Mouse (Mus musculus): ENCODE results near the gene Snrpd2. TPM values are rescaled to one million over a fixed set of nuclear protein-coding genes. Genes with fewer than 3 reads are reported as not detected.

Gene Snrpd2
- polyA plus RNA-seq, 1 experiment from 2014 or later, result 144 TPM

DNA sequence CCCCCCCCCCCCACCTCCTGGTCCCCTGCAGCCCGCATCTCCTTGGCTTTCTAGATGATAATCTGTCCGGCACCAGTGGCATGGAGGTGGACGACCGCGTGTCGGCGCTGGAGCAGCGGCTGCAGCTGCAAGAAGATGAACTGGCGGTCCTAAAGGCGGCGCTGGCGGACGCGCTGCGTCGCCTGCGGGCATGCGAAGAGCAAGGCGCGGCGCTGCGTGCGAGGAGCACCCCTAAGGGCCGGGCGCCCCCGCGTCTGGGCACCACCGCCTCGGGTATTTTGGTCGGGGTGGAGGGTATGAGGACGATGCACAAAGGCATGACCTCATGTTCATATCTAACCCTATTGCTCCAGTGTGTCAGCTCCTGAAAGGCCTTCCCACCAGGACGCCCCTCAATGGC, 29.7 kb downstream of the Snrpd2 start:
- Histone ChIP-seq H3K27me3 (ENCODE audit: control insufficient read depth, insufficient read depth, low read depth, low read length) (peaks cover 47% of the 10 kb centered on the region), H3K4me3 (ENCODE audit: low read length) (peak overlapping the region; percentile 7; the same call in 1 of the 2 replicates), H3K9ac (ENCODE audit: low read length) (no peak overlapping the region), H3K27ac (ENCODE audit: low read length) (no peak overlapping the region), H3K4me1 (replicated peaks; ENCODE audit: control insufficient read depth, insufficient read depth, low read length) (peaks cover 11% of the 10 kb centered on the region), H3K36me3 (ENCODE audit: control insufficient read depth, insufficient read depth, low read length) (no peaks in the 10 kb centered on the region), H3K9me3 (ENCODE audit: control insufficient read depth, low read length) (no peaks in the 10 kb centered on the region), H3K4me2 (ENCODE audit: low read depth, low read length) (peak overlapping the region; percentile 16)
- under 1% methylated on average over 32 of the region's 32 CpGs for WGBS
- ATAC-seq (ENCODE audit: low read depth), result 0 out of 2 replicates have a peak, but pooled peaks have one; percentile 18

DNA sequence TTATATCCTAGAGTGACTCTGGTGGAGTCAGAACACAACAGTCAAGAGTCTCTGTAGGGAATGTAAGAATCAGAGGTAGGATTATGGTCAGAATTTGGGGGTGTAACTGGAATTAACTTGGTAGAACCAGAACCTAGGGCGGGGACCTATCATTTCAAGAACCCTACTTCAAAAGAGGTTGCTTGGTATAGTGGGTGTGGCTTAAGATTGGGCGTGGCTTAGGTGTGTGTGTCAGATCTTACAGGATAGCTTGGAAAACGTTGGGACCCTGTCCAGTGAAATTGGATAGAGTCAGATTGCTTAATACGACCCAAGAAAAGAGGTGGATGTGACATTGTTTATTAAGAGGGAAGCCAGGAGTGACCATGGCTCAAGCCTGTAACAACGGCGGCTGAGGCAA, 30.4 kb downstream of the Snrpd2 start:
- no peak overlapping the region for H3K27ac ChIP-seq (ENCODE audit: low read length)
- H3K9me3 ChIP-seq (ENCODE audit: control insufficient read depth, low read length), result no peaks in the 10 kb centered on the region
- H3K36me3 ChIP-seq (ENCODE audit: control insufficient read depth, insufficient read depth, low read length), result no peaks in the 10 kb centered on the region
- 29% methylated on average over 6 of the region's 6 CpGs for WGBS
- H3K4me1 ChIP-seq (replicated peaks; ENCODE audit: control insufficient read depth, insufficient read depth, low read length), result peaks cover 15% of the 10 kb centered on the region
- peaks cover 47% of the 10 kb centered on the region for H3K27me3 ChIP-seq (ENCODE audit: control insufficient read depth, insufficient read depth, low read depth, low read length)
- no peak overlapping the region for H3K4me2 ChIP-seq (ENCODE audit: low read depth, low read length)
- no peak for ATAC-seq (ENCODE audit: low read depth)
- no peak overlapping the region for H3K4me3 ChIP-seq (ENCODE audit: low read length)
- no peak overlapping the region for H3K9ac ChIP-seq (ENCODE audit: low read length)

DNA sequence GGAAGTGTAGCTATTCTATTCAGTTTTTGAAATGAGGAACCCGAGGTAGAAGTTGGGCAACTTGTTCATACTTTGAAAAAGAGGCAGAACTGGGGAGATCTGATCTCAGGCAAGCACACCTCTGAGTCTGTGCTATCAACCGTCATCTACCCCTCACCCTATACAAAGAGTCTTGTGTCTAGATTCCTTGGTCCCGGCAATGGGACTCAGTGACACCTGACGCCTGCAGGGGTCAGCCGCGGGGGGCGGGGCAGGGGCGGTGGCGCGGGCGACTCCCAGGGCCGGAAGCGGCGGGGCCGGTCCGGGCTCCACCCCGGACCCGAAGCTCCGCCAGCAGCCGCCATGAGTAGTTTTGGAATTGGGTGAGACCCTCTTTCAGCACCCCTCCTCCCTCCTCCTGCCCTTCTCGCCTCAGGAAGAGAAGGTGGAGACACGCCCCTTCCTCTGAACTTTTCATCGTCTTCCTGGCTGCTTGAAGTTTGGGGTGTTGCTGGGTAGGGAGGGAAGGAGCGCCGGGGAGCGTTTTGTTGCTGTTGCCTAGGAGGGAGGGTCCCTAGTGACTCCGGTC, 31.4 kb downstream of the Snrpd2 start:
- Histone ChIP-seq H3K9ac (ENCODE audit: low read length) (peak overlapping the region; percentile 77), H3K4me2 (ENCODE audit: low read depth, low read length) (peak overlapping the region; percentile 82), H3K4me3 (ENCODE audit: low read length) (peak overlapping the region; percentile 68), H3K27ac (ENCODE audit: low read length) (no peak overlapping the region), H3K27me3 (ENCODE audit: control insufficient read depth, insufficient read depth, low read depth, low read length) (peaks cover 40% of the 10 kb centered on the region), H3K4me1 (replicated peaks; ENCODE audit: control insufficient read depth, insufficient read depth, low read length) (peaks cover 16% of the 10 kb centered on the region), H3K36me3 (ENCODE audit: control insufficient read depth, insufficient read depth, low read length) (no peaks in the 10 kb centered on the region), H3K9me3 (ENCODE audit: control insufficient read depth, low read length) (no peaks in the 10 kb centered on the region)
- ATAC-seq (ENCODE audit: low read depth), result peak; percentile 70
- WGBS, result under 1% methylated on average over 26 of the region's 27 CpGs

DNA sequence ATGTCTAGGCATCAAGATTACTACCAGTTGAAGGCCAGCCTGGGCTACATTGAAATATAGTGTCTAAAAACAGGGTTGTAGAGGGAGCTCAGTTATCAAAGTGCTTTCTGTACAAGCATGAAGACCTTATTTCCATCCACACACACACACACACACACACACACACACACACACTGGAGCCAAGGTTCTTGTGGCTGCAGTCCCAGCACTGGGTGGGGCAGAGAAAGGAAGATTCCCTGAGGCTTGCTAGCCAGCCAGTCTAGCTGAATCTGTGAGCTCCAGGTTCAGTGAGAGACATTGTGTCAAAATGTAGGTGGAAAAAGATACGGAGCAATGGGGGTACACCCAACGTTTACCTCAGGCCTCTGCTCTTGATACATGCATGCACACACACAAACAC, 34.7 kb downstream of the Snrpd2 start:
- H3K4me1 ChIP-seq (replicated peaks; ENCODE audit: control insufficient read depth, insufficient read depth, low read length), result peaks cover 16% of the 10 kb centered on the region
- H3K36me3 ChIP-seq (ENCODE audit: control insufficient read depth, insufficient read depth, low read length), result no peaks in the 10 kb centered on the region
- H3K4me3 ChIP-seq (ENCODE audit: low read length), result no peak overlapping the region
- H3K9me3 ChIP-seq (ENCODE audit: control insufficient read depth, low read length), result no peaks in the 10 kb centered on the region
- H3K27ac ChIP-seq (ENCODE audit: low read length), result no peak overlapping the region
- no peak overlapping the region for H3K9ac ChIP-seq (ENCODE audit: low read length)
- no peak for ATAC-seq (ENCODE audit: low read depth)
- H3K27me3 ChIP-seq (ENCODE audit: control insufficient read depth, insufficient read depth, low read depth, low read length), result peaks cover 9% of the 10 kb centered on the region
- H3K4me2 ChIP-seq (ENCODE audit: low read depth, low read length), result no peak overlapping the region
- 76% methylated on average over 2 of the region's 2 CpGs for WGBS

DNA sequence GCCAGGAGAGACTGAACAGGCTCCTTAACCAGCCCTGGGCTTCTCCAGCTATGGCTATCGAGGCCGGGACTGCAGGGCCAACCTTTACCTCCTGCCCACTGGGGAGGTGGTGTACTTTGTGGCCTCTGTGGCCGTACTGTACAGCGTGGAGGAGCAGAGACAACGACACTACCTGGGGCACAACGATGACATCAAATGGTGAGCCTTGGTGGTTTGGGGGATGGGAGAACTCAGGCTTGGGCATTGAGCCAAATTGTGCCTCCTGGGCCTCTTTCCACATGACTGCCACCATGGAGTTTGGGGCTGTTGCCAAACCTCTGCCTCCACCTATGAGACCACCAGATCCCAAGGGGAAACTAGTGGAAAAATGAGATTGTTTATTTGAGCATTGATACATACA, 35.2 kb downstream of the Snrpd2 start:
- H3K27ac ChIP-seq (ENCODE audit: low read length), result no peak overlapping the region
- H3K27me3 ChIP-seq (ENCODE audit: control insufficient read depth, insufficient read depth, low read depth, low read length), result peaks cover 4% of the 10 kb centered on the region
- 69% methylated on average over 6 of the region's 6 CpGs for WGBS
- H3K36me3 ChIP-seq (ENCODE audit: control insufficient read depth, insufficient read depth, low read length), result no peaks in the 10 kb centered on the region
- H3K9me3 ChIP-seq (ENCODE audit: control insufficient read depth, low read length), result no peaks in the 10 kb centered on the region
- ATAC-seq (ENCODE audit: low read depth), result no peak
- H3K9ac ChIP-seq (ENCODE audit: low read length), result no peak overlapping the region
- H3K4me3 ChIP-seq (ENCODE audit: low read length), result no peak overlapping the region
- peaks cover 16% of the 10 kb centered on the region for H3K4me1 ChIP-seq (replicated peaks; ENCODE audit: control insufficient read depth, insufficient read depth, low read length)
- H3K4me2 ChIP-seq (ENCODE audit: low read depth, low read length), result no peak overlapping the region

DNA sequence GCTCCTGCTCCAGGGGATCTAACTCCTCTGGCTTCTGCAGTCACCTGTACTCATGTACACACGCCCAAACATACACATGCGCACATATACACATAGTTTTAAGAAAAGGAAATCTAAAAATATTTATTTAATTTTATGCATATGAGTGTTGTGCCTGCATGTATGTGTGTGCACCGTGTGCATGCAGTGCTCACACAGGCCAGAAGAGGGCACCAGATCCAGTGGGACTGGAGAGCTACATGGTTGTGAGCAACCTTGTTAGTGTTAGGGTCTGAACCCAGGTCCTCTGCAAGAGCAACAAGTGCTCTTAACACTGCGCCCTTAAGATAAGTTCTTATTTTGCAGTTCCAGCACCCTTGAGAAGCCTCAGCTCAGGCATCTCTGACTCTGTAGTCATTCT, 45.2 kb downstream of the Snrpd2 start:
- Histone ChIP-seq H3K4me3 (ENCODE audit: low read length) (no peak overlapping the region), H3K27me3 (ENCODE audit: control insufficient read depth, insufficient read depth, low read depth, low read length) (no peaks in the 10 kb centered on the region), H3K4me2 (ENCODE audit: low read depth, low read length) (no peak overlapping the region), H3K9ac (ENCODE audit: low read length) (no peak overlapping the region), H3K27ac (ENCODE audit: low read length) (no peak overlapping the region), H3K9me3 (ENCODE audit: control insufficient read depth, low read length) (no peaks in the 10 kb centered on the region), H3K4me1 (replicated peaks; ENCODE audit: control insufficient read depth, insufficient read depth, low read length) (no peaks in the 10 kb centered on the region), H3K36me3 (ENCODE audit: control insufficient read depth, insufficient read depth, low read length) (peaks cover 20% of the 10 kb centered on the region)
- WGBS, result 97% methylated on average over 4 of the region's 4 CpGs
- no peak for ATAC-seq (ENCODE audit: low read depth)

DNA sequence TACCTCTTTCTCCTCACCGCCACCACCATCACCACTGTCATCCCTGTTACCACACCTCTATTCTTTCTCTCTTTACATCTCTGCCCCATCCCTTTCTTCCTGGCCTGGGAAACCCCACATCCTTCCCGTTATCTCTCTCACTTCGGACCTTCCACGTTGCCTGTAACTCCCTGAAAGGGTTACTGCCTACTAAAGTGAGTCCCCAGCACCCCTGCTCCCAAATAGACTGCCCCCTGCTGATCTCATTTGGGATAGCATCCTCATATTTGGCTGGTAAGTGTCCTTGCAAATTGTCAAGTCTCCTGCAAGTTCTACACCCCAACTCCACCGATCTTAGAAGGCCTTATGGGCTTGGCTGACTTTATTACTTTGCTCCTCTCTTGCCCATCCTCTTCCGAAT, 47.2 kb downstream of the Snrpd2 start:
- Histone ChIP-seq H3K27ac (ENCODE audit: low read length) (no peak overlapping the region), H3K27me3 (ENCODE audit: control insufficient read depth, insufficient read depth, low read depth, low read length) (no peaks in the 10 kb centered on the region), H3K4me3 (ENCODE audit: low read length) (no peak overlapping the region), H3K9ac (ENCODE audit: low read length) (no peak overlapping the region), H3K4me1 (replicated peaks; ENCODE audit: control insufficient read depth, insufficient read depth, low read length) (no peaks in the 10 kb centered on the region), H3K9me3 (ENCODE audit: control insufficient read depth, low read length) (no peaks in the 10 kb centered on the region), H3K36me3 (ENCODE audit: control insufficient read depth, insufficient read depth, low read length) (peaks cover 20% of the 10 kb centered on the region), H3K4me2 (ENCODE audit: low read depth, low read length) (no peak overlapping the region)
- WGBS, result 57% methylated on average over 6 of the region's 6 CpGs
- ATAC-seq (ENCODE audit: low read depth), result no peak

DNA sequence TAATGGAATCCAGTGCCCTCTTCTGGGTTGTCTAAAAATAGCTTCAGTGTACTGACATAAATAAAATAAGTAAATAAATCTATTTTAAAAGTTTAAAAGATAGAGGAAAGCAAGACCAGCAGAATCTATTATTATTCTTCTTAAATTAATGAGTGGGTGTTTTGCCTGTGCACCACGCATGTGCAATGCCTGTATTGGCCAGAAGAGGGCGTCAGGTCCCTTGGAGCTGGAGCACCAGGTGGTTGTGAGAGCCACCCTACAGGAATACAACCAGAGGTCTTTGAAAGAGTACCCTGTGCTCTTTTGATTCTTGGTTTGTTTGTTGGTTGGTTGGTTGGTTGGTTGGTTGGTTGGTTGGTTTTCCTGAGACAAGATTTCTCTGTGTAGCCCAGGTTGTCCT, 48.5 kb downstream of the Snrpd2 start:
- H3K4me2 ChIP-seq (ENCODE audit: low read depth, low read length), result no peak overlapping the region
- no peak for ATAC-seq (ENCODE audit: low read depth)
- H3K9me3 ChIP-seq (ENCODE audit: control insufficient read depth, low read length), result no peaks in the 10 kb centered on the region
- no peaks in the 10 kb centered on the region for H3K4me1 ChIP-seq (replicated peaks; ENCODE audit: control insufficient read depth, insufficient read depth, low read length)
- H3K4me3 ChIP-seq (ENCODE audit: low read length), result no peak overlapping the region
- H3K36me3 ChIP-seq (ENCODE audit: control insufficient read depth, insufficient read depth, low read length), result peaks cover 17% of the 10 kb centered on the region
- no peak overlapping the region for H3K27ac ChIP-seq (ENCODE audit: low read length)
- WGBS, result 34% methylated on average over 2 of the region's 2 CpGs
- no peak overlapping the region for H3K9ac ChIP-seq (ENCODE audit: low read length)
- H3K27me3 ChIP-seq (ENCODE audit: control insufficient read depth, insufficient read depth, low read depth, low read length), result no peaks in the 10 kb centered on the region

DNA sequence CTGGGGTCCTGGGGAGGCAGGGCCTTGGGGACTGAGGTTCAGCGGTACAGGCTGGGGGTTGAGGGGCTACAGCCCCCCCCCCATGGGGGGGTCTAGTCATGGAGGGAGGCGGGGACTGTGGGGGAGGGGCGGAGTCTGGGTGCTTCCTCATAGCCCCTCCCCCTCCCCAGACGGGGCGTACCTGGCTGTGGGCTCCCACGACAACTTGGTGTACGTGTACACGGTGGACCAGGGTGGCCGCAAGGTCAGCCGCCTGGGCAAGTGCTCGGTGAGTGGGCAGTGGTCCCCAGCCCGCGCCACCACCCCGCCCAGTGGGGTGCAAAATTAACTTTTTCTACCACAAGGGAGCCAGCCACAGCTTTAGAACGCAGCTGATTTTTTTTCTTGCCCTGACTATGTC, 52.1 kb downstream of the Snrpd2 start:
- ATAC-seq (ENCODE audit: low read depth), result peak; percentile 34; the same call in 1 of the 2 replicates
- WGBS, result 64% methylated on average over 15 of the region's 15 CpGs
- no peak overlapping the region for H3K9ac ChIP-seq (ENCODE audit: low read length)

More for the DNA sequence above, 52.1 kb downstream of the Snrpd2 start:
- Histone ChIP-seq H3K4me2 (ENCODE audit: low read depth, low read length) (no peak overlapping the region), H3K27ac (ENCODE audit: low read length) (no peak overlapping the region), H3K27me3 (ENCODE audit: control insufficient read depth, insufficient read depth, low read depth, low read length) (no peaks in the 10 kb centered on the region), H3K9me3 (ENCODE audit: control insufficient read depth, low read length) (no peaks in the 10 kb centered on the region), H3K4me3 (ENCODE audit: low read length) (no peak overlapping the region), H3K36me3 (ENCODE audit: control insufficient read depth, insufficient read depth, low read length) (peaks cover 7% of the 10 kb centered on the region), H3K4me1 (replicated peaks; ENCODE audit: control insufficient read depth, insufficient read depth, low read length) (no peaks in the 10 kb centered on the region)
